In genomic region chr13:19698524-19699173, GRCm38 (mm10) we compare ENCODE assay signal across 8 mouse cellular contexts. TPM values are rescaled to one million over a fixed set of nuclear protein-coding genes. Genes with fewer than 3 reads are reported as not detected.
A peak's percentile ranks its signal among the peaks of the same experiment; 100 is the strongest.
DNase-seq lines count a peak whose midpoint lies in the region; ATAC-seq and TF ChIP-seq lines count a peak whose summit lies in the region.

No protein-coding gene starts in this region.

- no peak overlapping the region for H3K9ac ChIP-seq in CH12.LX (ENCODE audit: insufficient read depth, low read depth)
- no peak overlapping the region for H3K9ac ChIP-seq in lung, embryonic 15.5 days

- no peaks in the 10 kb centered on the region for H3K9me3 ChIP-seq in CH12.LX (replicated peaks; ENCODE audit: low read length)
- H3K9me3 ChIP-seq in lung, embryonic 15.5 days: no peaks in the 10 kb centered on the region

- in situ Hi-C loops in CH12.LX (cut with MboI; ENCODE audit: low pct_ligation_motif_present, low pct_unique_long_range_greater_than_20kb, low sequenced_read_pairs): loop anchor here (10.0 kb wide), 1 partner anchor 596 kb away; no protein-coding TSS in a partner anchor

- DNase-seq in gastrocnemius, adult 2 months: no peak
- no peak for DNase-seq in gastrocnemius, postnatal 10 days
- DNase-seq in CH12.LX (ENCODE audit: extremely low read depth): peak; percentile 57
- DNase-seq in cerebellum, postnatal 10 days: peak; percentile 30 to 62
- DNase-seq in retina, postnatal 7 days (ENCODE audit: low read depth, low spot score): peak; percentile 50
- DNase-seq in urinary bladder, postnatal 14 days (ENCODE audit: low spot score): no peak

- H3K27me3 ChIP-seq in CH12.LX (replicated peaks): no peaks in the 10 kb centered on the region
- no peaks in the 10 kb centered on the region for H3K27me3 ChIP-seq in lung, embryonic 15.5 days

- intact Hi-C loops in gastrocnemius, adult 2 months (cut with DNase I): loop anchor here (1.0 to 5.0 kb wide), 2 partner anchors 574 to 594 kb away; no protein-coding TSS in a partner anchor

- TF ChIP-seq CTCF in gastrocnemius, adult 2 months (IDR thresholded peaks at IDR 0.05): peak; percentile 82
- peak; percentile 73 to 84 for TF ChIP-seq CTCF in CH12.LX (conservative IDR thresholded peaks at IDR 0.05 in 1 of 2, IDR thresholded peaks at IDR 0.05 in 1 of 2; ENCODE audit: low read depth in 2 of 2, low read length in 2 of 2)

- peak; percentile 93 for TF ChIP-seq RAD21 in CH12.LX (IDR thresholded peaks at IDR 0.05; ENCODE audit: low read depth, low read length)

- no peak for TF ChIP-seq EP300 in CH12.LX (IDR thresholded peaks at IDR 0.05; ENCODE audit: low read length)

- peaks cover 0 to 4% of the 10 kb centered on the region in 2 experiments; a peak in 2 of 4 replicates for H3K4me1 ChIP-seq in CH12.LX (ENCODE audit: control insufficient read depth in 1 of 2, insufficient read depth in 2 of 2)
- peaks cover 5% of the 10 kb centered on the region; the same call in 1 of the 2 replicates for H3K4me1 ChIP-seq in lung, embryonic 15.5 days

- H3K4me2 ChIP-seq in CH12.LX (ENCODE audit: insufficient read depth, low read depth, poor library complexity, severe bottlenecking): no peak overlapping the region
- H3K4me2 ChIP-seq in lung, embryonic 15.5 days: no peak overlapping the region

- no peak for TF ChIP-seq POLR2A in CH12.LX (IDR thresholded peaks at IDR 0.05; ENCODE audit: low read depth, low read length)

- H3K79me2 ChIP-seq in CH12.LX (replicated peaks; ENCODE audit: control insufficient read depth, extremely low read depth, insufficient read depth, poor library complexity, severe bottlenecking): no peaks in the 10 kb centered on the region

- H3K36me3 ChIP-seq in CH12.LX (replicated peaks in 1 of 2; ENCODE audit: control insufficient read depth in 1 of 2, insufficient read depth in 1 of 2, low read length in 1 of 2): no peaks in the 10 kb centered on the region
- no peaks in the 10 kb centered on the region for H3K36me3 ChIP-seq in lung, embryonic 15.5 days

- WGBS in lung, embryonic 15.5 days: 16% methylated on average over 12 of the region's 12 CpGs

- H3K27ac ChIP-seq in gastrocnemius, adult 2 months: no peak overlapping the region
- H3K27ac ChIP-seq in CH12.LX (ENCODE audit: insufficient read depth, low read depth): no peak overlapping the region
- H3K27ac ChIP-seq in lung, embryonic 15.5 days: no peak overlapping the region

- H3K4me3 ChIP-seq in gastrocnemius, adult 2 months: no peak overlapping the region
- H3K4me3 ChIP-seq in CH12.LX (replicated peaks in 1 of 3; ENCODE audit: low read depth in 2 of 3, low read length in 2 of 3, poor library complexity in 1 of 3): no peak overlapping the region
- no peak overlapping the region for H3K4me3 ChIP-seq in lung, embryonic 15.5 days

- dilution Hi-C loops in CH12.LX (cut with MboI; ENCODE audit: extremely low pct_ligation_motif_present, extremely low pct_unique_long_range_greater_than_20kb, low sequenced_read_pairs): no loop called here

- ATAC-seq in hematopoietic stem cell, adult 5-6 weeks (replicated peaks in 1 of 2; ENCODE audit: insufficient read depth in 1 of 2, low FRiP score in 2 of 2, low TSS enrichment in 1 of 2, low read depth in 1 of 2, poor library complexity in 2 of 2, severe bottlenecking in 2 of 2): peak; percentile 53 to 72; a peak in 3 of 4 replicates
- ATAC-seq in lung, embryonic 15.5 days (ENCODE audit: borderline replicate concordance, extremely low read depth, low FRiP score, low TSS enrichment): peak; percentile 42; the same call in 1 of the 2 replicates

TF ChIP-seq in CH12.LX, 34 proteins besides CTCF, POLR2A, EP300 and RAD21:
- TF ChIP-seq SMC3 (IDR thresholded peaks at IDR 0.05; ENCODE audit: low read depth, low read length) (peak; percentile 73), ZNF384 (IDR thresholded peaks at IDR 0.05; ENCODE audit: low read depth, low read length) (0 out of 2 replicates have a peak, but pooled peaks have one; percentile 34), IRF4 (IDR thresholded peaks at IDR 0.05; ENCODE audit: low read depth, low read length) (no peak), MEF2A (IDR thresholded peaks at IDR 0.05; ENCODE audit: borderline replicate concordance, low read depth, low read length) (no peak), BHLHE40 (IDR thresholded peaks at IDR 0.05; ENCODE audit: low read depth, low read length) (no peak), GABPA (IDR thresholded peaks at IDR 0.05; ENCODE audit: insufficient replicate concordance, low read depth, low read length) (no peak), ELF1 (IDR thresholded peaks at IDR 0.05; ENCODE audit: low read depth, low read length) (no peak), SIN3A (IDR thresholded peaks at IDR 0.05; ENCODE audit: low read length) (no peak), CHD2 (IDR thresholded peaks at IDR 0.05; ENCODE audit: low read length) (no peak), ZC3H11A (IDR thresholded peaks at IDR 0.05; ENCODE audit: low read depth, low read length) (peak; percentile 65), RCOR1 (conservative IDR thresholded peaks at IDR 0.05; ENCODE audit: low read depth, low read length) (no peak), MXI1 (IDR thresholded peaks at IDR 0.05; ENCODE audit: low read depth, low read length) (no peak), NRF1 (IDR thresholded peaks at IDR 0.05; ENCODE audit: low read depth, low read length) (no peak), HCFC1 (IDR thresholded peaks at IDR 0.05; ENCODE audit: low read depth, low read length) (no peak), JUND (conservative IDR thresholded peaks at IDR 0.05; ENCODE audit: low read depth, low read length) (no peak), MAX (IDR thresholded peaks at IDR 0.05; ENCODE audit: low read length) (no peak), ZMIZ1 (IDR thresholded peaks at IDR 0.05; ENCODE audit: low read depth, low read length) (no peak), UBTF (IDR thresholded peaks at IDR 0.05; ENCODE audit: low read depth, low read length) (no peak), KAT2A (IDR thresholded peaks at IDR 0.05; ENCODE audit: insufficient replicate concordance, low read length) (no peak), USF1 (IDR thresholded peaks at IDR 0.05; ENCODE audit: low read depth, low read length) (no peak), TBP (conservative IDR thresholded peaks at IDR 0.05; ENCODE audit: low read depth, low read length) (no peak), MYC (IDR thresholded peaks at IDR 0.05; ENCODE audit: low read depth, low read length) (peak; percentile 89)

RNA-seq across cellular contexts. Expression of gene Nme8, which starts 1.1 kb away (rescaled TPM):
- total RNA-seq in gastrocnemius, adult 2 months (2021): not detected
- not detected for total RNA-seq in gastrocnemius, postnatal 10 days (2021)
- total RNA-seq in CH12.LX (2012; rRNA removed) (not detected in 2 replicates), CH12.LX (2014; rRNA removed) (not detected in 2 replicates)
- polyA plus RNA-seq in CH12.LX (2012; ENCODE audit: insufficient read length, low read depth): not detected in 2 replicates
- not detected in 2 replicates for total RNA-seq in hematopoietic stem cell, adult 5-6 weeks (2017)
- not detected in 2 replicates for polyA plus RNA-seq in lung, embryonic 15.5 days (2015; fragmentation: Nextera tagmentation; extraction: Ambion mirVana)

Comparison
In these comparisons a context has a peak if more than half of its experiments do, and no peak if none do; other contexts are left out.
1. DNase-seq: peak in CH12.LX (single experiment), cerebellum, postnatal 10 days (2 of 2) and retina, postnatal 7 days (single experiment); none in gastrocnemius, adult 2 months (single experiment), gastrocnemius, postnatal 10 days (single experiment) and urinary bladder, postnatal 14 days (single experiment).